Mouse (Mus musculus) macrophage (primary cell): ENCODE measurements around the gene Sbk2. TPM values are rescaled to one million over a fixed set of nuclear protein-coding genes. Genes with fewer than 3 reads are reported as not detected.
A peak's percentile ranks its signal among the peaks of the same experiment; 100 is the strongest.

Source experiments
- H3K27ac ChIP-seq: fragments of 350-480 bp; formaldehyde crosslinking; 2 replicates; pipeline ENCODE4 v1.9.0; 2021
- H3K36me3 ChIP-seq: fragments of 350-480 bp; formaldehyde crosslinking; 2 replicates; pipeline ENCODE4 v1.9.0; 2021; ENCODE audit errors: inconsistent target
- H3K4me3 ChIP-seq: fragments of 350-480 bp; formaldehyde crosslinking; 2 replicates; pipeline ENCODE4 v1.9.0; 2021; ENCODE audit errors: inconsistent target
- H3K79me2 ChIP-seq: fragments of 350-480 bp; formaldehyde crosslinking; 2 replicates; pipeline ENCODE4 v1.9.0; 2021; ENCODE audit errors: inconsistent target
- WGBS: methylation state at CpG from one replicate; pipeline ENCODE4 v1.1.7; 2026; ENCODE audit warnings: inconsistent platforms; ENCODE audit not compliant: missing documents; 5-methylcytosine and 5-hydroxymethylcytosine counted together
- polyA plus RNA-seq: library from polyadenylated mRNA; stranded (reverse); fragments of 250-400 nt; gene quantifications from 3 replicates; pipeline ENCODE4 v1.2.4, GENCODE M21; 2018; ENCODE audit warnings: inconsistent platforms

The Sbk2 gene
- polyA plus RNA-seq, 1 experiment from 2014 or later, result 1.1 TPM

DNA sequence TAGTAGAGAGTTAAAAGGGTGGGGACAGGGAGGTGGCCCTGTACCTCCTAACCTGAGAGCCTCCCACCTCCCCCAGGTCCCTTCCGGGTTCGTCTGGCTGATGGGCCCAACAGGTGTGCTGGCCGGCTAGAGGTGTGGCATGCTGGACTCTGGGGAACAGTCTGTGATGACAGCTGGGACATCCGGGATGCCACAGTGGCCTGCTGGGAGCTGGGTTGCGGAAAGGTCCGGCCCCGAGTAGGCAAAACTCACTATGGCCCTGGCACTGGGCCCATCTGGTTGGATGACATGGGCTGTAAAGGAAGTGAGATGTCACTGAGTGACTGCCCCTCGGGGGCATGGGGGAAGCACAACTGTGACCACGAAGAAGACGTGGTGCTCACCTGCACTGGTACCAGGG is 27.4 kb downstream of the Sbk2 start:
- H3K79me2 ChIP-seq, result no peaks in the 10 kb centered on the region
- 66% methylated on average over 9 of the region's 10 CpGs for WGBS

DNA sequence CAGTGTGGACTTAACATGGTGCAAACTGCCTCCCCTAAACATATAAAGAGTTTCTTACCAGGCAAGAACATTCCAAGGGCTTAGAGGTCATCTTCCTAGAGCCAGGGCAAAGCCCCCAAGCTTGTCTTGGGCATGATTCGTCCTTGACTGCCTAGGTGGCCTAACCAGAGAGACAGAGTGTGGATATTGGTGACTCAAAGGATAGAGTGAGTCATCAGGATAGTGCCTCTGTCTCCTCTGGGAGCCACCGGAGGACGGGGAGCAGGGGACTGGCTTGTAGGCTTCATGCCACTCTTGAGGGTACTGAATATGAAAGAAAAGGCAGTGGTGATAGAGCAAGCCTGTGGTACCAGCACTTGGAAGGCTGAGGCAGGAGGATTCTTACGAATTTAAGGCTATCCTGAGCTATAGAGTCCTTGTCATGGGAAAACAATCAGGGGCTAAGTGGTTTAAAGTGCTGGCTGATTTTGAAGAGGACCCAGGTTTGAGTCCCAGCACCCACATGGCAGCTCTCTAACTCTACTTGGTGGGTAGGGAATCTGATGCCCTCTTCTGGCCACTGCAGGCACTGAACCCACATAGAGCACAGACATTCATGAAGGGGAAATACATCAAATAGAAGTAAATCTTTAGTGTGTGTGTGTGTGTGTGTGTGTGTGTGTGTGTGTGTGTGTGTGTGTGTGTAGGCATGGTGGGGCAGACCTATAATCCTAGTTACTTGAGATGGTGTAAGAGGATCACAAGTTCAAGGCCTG is 29.9 kb downstream of the Sbk2 start:
- WGBS, result 82% methylated on average over 4 of the region's 4 CpGs
- Histone ChIP-seq H3K79me2 (no peaks in the 10 kb centered on the region), H3K36me3 (no peaks in the 10 kb centered on the region), H3K27ac (no peak overlapping the region), H3K4me3 (no peak overlapping the region)

More for the DNA sequence above, 27.4 kb downstream of the Sbk2 start:
- no peak overlapping the region for H3K4me3 ChIP-seq
- no peak overlapping the region for H3K27ac ChIP-seq
- H3K36me3 ChIP-seq, result no peaks in the 10 kb centered on the region

DNA sequence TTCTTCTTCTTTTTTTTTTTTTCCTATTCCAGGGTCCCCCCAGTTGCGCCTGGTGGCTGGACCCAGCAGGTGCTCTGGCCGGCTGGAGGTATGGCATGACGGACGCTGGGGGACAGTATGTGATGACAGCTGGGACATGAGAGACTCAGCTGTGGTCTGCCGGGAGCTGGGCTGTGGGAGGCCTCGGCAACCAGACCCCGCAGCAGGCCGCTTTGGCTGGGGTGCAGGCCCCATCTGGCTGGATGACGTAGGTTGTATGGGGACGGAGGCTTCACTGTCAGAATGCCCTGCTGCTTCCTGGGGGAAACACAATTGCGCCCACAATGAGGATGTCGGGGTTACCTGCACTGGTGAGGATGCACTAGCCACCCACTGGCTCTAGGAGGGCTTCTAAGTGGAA is 31.1 kb downstream of the Sbk2 start:
- Histone ChIP-seq H3K4me3 (no peak overlapping the region), H3K36me3 (no peaks in the 10 kb centered on the region), H3K79me2 (no peaks in the 10 kb centered on the region), H3K27ac (no peak overlapping the region)
- WGBS, result 80% methylated on average over 10 of the region's 12 CpGs

DNA sequence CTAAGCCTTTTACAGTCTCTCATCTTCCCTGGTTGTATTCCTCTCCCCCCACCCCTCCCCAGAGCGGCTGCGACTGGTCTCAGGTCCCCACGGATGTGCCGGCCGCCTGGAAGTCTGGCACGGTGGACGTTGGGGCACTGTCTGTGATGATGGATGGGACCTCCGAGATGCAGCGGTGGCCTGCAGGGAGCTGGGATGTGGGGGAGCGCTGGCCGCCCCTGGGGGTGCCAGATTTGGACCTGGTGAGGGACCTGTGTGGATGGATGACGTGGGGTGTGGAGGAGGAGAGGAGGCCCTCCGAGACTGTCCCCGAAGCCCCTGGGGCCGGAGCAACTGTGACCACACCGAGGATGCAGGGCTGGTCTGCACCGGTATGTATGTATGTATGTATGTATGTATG is 35.9 kb downstream of the Sbk2 start:
- H3K4me3 ChIP-seq, result no peak overlapping the region
- H3K79me2 ChIP-seq, result no peaks in the 10 kb centered on the region
- no peaks in the 10 kb centered on the region for H3K36me3 ChIP-seq
- WGBS, result 76% methylated on average over 13 of the region's 17 CpGs
- no peak overlapping the region for H3K27ac ChIP-seq

DNA sequence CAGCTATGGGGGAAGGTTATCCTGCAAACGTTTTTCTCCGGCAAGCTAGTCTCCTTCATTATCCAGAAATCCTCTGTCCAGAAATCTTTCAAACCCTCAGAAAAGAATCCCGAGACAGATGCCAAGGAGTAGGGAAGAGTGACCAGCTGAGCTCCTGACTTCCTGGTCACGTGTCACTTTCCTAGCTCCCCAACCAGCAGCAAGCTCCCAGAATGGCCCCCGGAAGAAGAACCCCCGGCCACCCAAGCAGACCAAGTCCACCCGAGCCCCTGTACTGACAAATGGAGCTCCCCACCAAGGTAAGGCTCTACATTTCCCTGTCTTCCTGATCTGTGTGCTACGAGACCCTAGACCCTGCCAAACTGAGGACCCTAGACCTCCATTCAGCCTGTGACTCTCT is 36.5 kb downstream of the Sbk2 start:
- H3K4me3 ChIP-seq, result no peak overlapping the region
- 72% methylated on average over 8 of the region's 8 CpGs for WGBS
- H3K27ac ChIP-seq, result no peak overlapping the region
- H3K79me2 ChIP-seq, result no peaks in the 10 kb centered on the region
- H3K36me3 ChIP-seq, result no peaks in the 10 kb centered on the region

DNA sequence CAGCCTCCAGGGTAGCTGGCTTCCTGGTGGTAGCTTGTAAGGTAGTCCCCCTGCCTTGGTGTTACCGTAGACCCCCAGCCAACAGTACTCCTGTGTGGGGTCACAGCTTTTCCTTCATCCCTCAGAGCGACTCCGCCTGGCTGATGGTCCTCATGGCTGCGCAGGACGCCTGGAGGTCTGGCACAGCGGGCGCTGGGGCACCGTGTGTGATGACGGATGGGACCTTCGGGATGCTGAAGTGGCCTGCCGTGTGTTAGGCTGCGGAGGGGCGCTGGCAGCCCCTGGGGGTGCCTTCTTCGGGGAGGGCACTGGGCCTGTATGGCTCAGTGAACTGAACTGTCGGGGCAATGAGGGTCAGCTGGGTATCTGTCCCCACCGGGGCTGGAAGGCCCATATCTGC is 37.4 kb downstream of the Sbk2 start:
- H3K36me3 ChIP-seq, result no peaks in the 10 kb centered on the region
- no peaks in the 10 kb centered on the region for H3K79me2 ChIP-seq
- no peak overlapping the region for H3K27ac ChIP-seq
- WGBS, result 91% methylated on average over 16 of the region's 16 CpGs
- no peak overlapping the region for H3K4me3 ChIP-seq

DNA sequence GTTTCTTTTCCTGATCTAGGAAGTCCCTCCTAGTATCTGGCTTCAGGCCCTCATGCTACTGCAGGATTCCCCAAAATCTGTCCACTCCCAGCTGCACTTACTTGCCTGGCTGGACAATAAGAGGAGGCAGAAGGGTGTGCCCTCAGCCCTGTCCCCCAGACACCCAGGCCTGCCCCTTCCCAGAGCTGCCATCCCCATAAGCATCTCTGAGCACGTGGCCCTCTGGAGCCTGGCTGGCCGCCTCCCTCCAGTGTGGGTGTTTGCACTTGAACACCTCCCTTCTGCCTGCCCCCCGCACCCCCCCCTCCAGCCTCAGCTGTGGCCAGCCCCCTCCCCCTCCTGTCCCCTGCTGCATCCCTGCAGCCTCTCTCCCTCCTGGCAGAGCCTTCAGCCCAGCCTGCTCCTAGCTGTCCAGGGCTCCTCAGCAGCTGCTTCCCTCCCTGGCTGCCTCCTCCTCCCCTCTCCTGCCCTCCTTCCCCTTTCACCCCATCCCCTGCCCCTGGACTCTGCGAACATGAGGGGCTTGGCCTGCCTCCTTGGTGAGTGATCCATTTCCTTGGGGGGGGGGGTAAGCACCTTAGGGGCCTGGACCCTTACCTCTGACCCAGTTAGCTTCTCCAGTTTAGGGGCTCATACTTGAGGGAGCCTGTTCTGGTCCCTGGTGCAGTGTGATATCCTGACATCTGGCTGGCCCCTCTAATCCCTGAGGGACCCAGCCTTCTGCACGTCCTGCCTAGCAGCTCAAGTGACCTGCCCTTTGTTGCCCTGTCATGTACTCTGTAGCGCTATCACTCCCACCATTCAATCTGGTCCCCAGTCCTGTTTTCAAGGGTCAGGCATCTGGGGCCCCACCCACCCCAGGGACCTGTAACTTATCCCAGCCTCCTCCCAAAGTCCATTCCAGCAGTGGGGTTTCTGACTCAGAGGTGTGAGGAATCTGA is 38.5 kb downstream of the Sbk2 start, which contains the start of gene Ssc5d:
Gene Ssc5d (plus strand): TSS at position 345 of the 941 bp plus-strand sequence.
- H3K4me3 ChIP-seq, result no peak within 1 kb of the TSS
- H3K36me3 ChIP-seq, result no peaks in the 10 kb centered on the region
- peak within 1 kb of the TSS; percentile 25 for H3K27ac ChIP-seq
- H3K79me2 ChIP-seq, result no peaks in the 10 kb centered on the region
- WGBS, result 42% methylated on average over 5 of the region's 6 CpGs

DNA sequence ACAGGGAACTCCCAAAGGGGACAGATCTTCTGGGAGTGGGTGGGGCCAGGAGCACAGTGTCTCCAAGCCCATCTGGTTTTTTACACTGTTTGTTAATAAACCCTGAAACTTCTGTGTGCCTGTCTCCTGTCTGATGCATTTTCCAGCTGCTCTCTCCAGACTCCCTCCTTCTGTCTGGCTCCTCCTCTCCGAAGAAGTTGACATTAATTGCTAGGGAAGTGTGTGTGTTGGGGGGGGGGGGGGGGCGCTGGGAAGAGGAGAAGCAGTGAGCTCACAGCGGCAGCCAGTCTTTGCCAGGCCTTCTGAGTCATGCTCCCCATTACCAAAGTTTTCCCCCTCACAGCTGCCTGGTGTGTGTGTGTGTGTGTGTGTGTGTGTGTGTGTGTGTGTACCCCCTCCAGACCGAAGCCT is 39.3 kb downstream of the Sbk2 start:
- H3K79me2 ChIP-seq, result no peaks in the 10 kb centered on the region
- H3K4me3 ChIP-seq, result no peak overlapping the region
- H3K27ac ChIP-seq, result peak overlapping the region; percentile 25
- WGBS, result 14% methylated on average over 1 of the region's 4 CpGs
- H3K36me3 ChIP-seq, result peaks cover 4% of the 10 kb centered on the region; the same call in 1 of the 2 replicates

DNA sequence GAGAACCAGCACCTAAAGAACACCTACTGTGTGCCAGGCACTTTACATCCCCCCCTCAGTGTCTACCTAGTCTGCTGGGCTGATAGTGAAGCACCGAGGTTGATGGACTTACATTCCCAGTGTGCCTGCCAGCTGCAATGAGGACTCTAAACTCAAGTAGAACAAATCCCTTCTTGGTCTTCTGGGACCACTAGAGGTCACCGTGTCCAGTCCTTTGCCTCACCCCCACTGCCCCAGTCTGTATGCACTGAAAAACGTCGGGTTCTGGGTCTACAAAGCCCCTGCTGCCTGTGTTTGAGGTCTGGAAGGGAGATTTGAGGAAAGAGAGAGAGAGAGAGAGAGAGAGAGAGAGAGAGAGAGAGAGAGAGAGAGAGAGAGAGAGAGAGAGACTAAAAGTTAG is 39.7 kb downstream of the Sbk2 start:
- H3K79me2 ChIP-seq, result no peaks in the 10 kb centered on the region

DNA sequence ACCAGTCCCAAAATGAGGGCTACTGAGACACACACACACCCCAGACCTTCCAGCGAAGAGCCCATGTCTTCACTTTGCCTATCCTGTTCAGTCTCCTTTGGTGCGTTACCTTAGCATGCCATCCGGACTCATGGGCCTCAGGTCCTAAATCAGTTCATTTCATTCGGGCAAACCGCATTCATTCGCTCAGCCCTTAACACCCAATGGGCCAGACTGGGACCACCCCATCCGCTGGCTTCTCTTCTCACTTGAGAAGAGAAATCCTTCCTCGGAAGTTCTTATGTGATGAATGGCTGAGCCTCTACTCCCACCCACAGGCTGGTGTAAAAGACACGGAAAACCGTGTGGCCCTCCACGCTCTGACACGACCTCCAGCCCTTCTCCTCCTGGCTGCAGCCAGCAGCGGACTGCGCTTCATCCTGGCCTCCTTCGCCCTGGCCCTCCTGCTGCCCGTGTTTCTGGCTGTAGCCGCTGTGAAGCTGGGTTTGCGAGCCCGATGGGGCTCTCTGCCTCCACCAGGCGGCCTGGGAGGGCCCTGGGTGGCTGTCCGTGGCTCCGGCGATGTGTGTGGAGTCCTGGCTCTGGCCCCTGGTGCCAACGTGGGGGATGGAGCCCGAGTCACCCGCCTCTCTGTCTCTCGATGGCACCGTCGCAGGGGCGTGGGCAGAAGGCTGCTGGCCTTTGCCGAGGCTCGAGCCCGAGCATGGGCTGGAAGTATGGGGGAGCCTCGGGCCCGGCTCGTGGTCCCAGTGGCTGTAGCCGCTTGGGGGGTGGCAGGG is 40.4 kb downstream of the Sbk2 start:
- Histone ChIP-seq H3K79me2 (no peaks in the 10 kb centered on the region; the same call in 1 of the 2 replicates), H3K4me3 (no peak overlapping the region)
- 12% methylated on average over 37 of the region's 37 CpGs for WGBS

More for the DNA sequence above, 39.7 kb downstream of the Sbk2 start:
- H3K27ac ChIP-seq, result no peak overlapping the region
- WGBS, result 7% methylated on average over 4 of the region's 4 CpGs
- H3K4me3 ChIP-seq, result no peak overlapping the region
- peaks cover 4% of the 10 kb centered on the region; the same call in 1 of the 2 replicates for H3K36me3 ChIP-seq

DNA sequence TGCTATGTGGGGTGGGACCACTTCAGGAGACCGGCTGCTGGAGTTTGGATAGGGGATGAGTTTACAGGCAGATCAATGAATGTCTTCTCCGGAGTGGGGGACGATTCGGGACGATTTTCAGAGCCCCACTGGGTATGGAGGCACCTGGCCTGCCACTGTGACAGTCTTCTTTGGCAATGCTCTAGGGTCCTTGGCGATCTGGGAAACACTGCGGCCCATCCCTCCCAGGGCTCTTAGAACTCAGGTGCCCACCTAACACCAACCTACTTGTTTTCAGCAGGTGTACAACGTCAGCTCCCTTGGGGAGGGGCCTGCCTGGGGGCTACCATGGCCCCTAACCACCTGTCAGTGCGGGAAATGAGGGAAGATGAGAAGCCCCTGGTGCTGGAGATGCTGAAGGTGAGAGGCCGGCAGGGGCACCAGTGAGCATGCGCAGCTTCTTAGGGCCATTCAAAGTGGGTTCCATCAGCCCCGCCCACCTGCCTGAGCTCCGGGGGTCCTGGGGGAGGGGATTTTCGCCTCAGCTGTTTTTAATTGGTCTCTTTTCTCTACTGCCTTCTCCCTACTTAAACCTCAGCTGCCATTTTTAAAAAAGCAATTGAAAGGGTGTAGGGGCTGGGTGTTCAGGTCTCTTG is 41.2 kb downstream of the Sbk2 start:
- no peak overlapping the region for H3K4me3 ChIP-seq
- peaks cover 4% of the 10 kb centered on the region; the same call in 1 of the 2 replicates for H3K79me2 ChIP-seq
- 6% methylated on average over 13 of the region's 14 CpGs for WGBS
- peaks cover 15% of the 10 kb centered on the region; the same call in 1 of the 2 replicates for H3K36me3 ChIP-seq
- no peak overlapping the region for H3K27ac ChIP-seq

More for the DNA sequence above, 40.4 kb downstream of the Sbk2 start:
- Histone ChIP-seq H3K27ac (no peak overlapping the region), H3K36me3 (peaks cover 8% of the 10 kb centered on the region; the same call in 1 of the 2 replicates)

DNA sequence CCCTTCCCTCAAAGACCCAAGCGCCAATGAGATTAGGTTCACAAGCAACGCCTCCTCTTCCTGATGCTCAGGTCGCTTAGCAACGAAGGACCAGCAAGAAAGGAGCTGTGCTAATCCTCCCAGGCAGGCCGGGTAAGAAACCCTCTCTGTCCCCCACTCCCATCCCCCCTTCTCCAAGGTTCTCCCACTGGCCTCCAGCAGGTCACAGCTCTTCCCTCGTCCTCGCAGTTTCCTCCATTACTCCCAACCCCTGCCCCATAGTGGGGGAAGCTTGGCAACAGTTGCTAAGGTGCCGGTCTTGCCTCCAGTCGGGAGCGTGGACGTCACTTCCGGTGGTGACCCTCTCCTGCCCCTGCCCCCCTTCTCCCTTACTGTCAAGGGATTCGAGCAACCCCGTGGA is 41.7 kb downstream of the Sbk2 start:
- Histone ChIP-seq H3K27ac (no peak overlapping the region), H3K4me3 (no peak overlapping the region), H3K36me3 (peaks cover 20% of the 10 kb centered on the region; the same call in 1 of the 2 replicates), H3K79me2 (peaks cover 9% of the 10 kb centered on the region; the same call in 1 of the 2 replicates)
- 3% methylated on average over 14 of the region's 14 CpGs for WGBS

DNA sequence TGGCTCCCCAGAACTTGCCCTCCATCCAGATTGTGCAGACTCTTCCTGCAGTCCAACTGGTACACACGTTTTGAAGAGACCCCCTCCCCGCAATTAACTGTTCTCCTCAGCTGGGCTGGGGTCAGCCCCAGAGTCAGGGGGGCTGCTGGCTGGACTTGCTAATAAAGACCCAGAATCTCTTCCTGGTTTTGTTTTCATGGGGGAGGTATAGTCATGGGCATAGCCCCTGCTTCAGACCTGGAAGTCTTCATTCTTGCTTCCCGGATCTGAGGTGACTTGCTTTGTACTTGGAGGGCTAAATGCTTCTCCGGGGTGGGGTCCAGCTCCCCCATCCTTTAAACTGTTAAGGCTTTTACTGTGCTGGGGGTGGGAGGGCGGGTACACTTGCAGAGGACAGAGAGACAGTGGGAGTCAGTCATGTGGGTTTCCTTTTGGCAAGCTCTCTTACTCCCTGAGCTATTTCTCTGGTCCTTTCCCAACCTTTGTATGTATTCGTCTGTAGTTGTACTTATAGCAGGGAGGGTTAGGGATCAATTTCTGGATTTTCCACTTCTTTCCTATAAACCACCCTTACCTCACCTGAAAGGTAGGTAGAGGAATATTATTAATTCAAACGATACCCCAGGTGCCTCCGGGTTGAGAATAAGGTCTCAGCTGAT is 42.3 kb downstream of the Sbk2 start, which contains the start of gene Nat14:
Gene Nat14 (plus strand): TSS at position 205 of the 659 bp plus-strand sequence.
- WGBS, result 47% methylated on average over 8 of the region's 8 CpGs
- H3K4me3 ChIP-seq, result no peak within 1 kb of the TSS
- peaks cover 20% of the 10 kb centered on the region; the same call in 1 of the 2 replicates for H3K36me3 ChIP-seq
- peaks cover 15% of the 10 kb centered on the region for H3K79me2 ChIP-seq
- H3K27ac ChIP-seq, result no peak within 1 kb of the TSS
